In the genomic region with DNA sequence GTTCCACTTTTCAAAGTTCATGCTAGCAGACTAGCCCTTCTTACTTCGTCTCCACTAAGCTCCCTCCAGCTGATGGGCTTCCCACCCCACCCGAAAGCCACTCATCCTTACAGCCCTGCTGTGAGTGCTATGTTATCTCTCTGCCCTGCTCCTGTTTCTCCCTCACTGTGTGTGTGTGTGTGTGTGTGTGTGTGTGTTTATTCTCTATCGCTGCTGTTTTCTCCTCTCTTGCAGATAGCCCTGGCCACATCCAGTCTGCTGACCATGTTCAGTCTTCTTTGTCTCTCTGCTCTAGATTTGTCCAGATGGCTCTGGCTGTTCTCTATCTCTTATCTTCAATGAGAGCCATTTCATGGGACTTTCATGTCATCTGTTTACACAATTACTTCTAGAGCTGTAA, we compare ENCODE assay signal across 20 mouse cellular contexts.
DNase-seq lines count a peak whose midpoint lies in the region; ATAC-seq and TF ChIP-seq lines count a peak whose summit lies in the region.
"Had no signal": no experiment of that assay in that cellular context is flagged by ENCODE, and none has a peak within 500 bp of the region (broad histone marks: within the 10 kb centered on the region; RNA-seq: fewer than 3 reads in every experiment).

No protein-coding gene starts in this region.

- H3K4me3 ChIP-seq in liver, embryonic 11.5 days (ENCODE audit: low read depth, low read length) = no peak overlapping the region
- H3K4me3 ChIP-seq in liver, embryonic 15.5 days (replicated peaks) = no peak overlapping the region
- no peak overlapping the region for H3K4me3 ChIP-seq in intestine, embryonic 15.5 days (replicated peaks)
- no peak overlapping the region for H3K4me3 ChIP-seq in midbrain, postnatal 0 days (ENCODE audit: low read depth, low read length)
- H3K4me3 ChIP-seq: embryonic facial prominence, embryonic 10.5 days; forebrain, embryonic 10.5 days; heart, embryonic 10.5 days; hindbrain, embryonic 13.5 days had no signal

- H3K4me1 ChIP-seq in liver, embryonic 11.5 days (replicated peaks; ENCODE audit: control insufficient read depth, insufficient read depth, low read length) = peaks cover 16% of the 10 kb centered on the region
- H3K4me1 ChIP-seq in liver, embryonic 15.5 days (replicated peaks) = peaks cover 17% of the 10 kb centered on the region
- H3K4me1 ChIP-seq in intestine, embryonic 15.5 days (replicated peaks) = no peaks in the 10 kb centered on the region
- no peaks in the 10 kb centered on the region for H3K4me1 ChIP-seq in midbrain, postnatal 0 days (ENCODE audit: insufficient read depth, low read length)
- H3K4me1 ChIP-seq: forebrain, embryonic 10.5 days; hindbrain, embryonic 13.5 days had no signal

- ATAC-seq in common myeloid progenitor, adult 5-6 weeks (replicated peaks; ENCODE audit: low read depth, poor library complexity, severe bottlenecking) = peak; percentile 23; the same call in 1 of the 2 replicates
- ATAC-seq in liver, embryonic 11.5 days (replicated peaks; ENCODE audit: low FRiP score) = peak; percentile 85
- peak; percentile 74 for ATAC-seq in liver, embryonic 15.5 days (ENCODE audit: insufficient read depth)
- peak; percentile 68 for ATAC-seq in megakaryocyte progenitor cell, adult 5-6 weeks (replicated peaks; ENCODE audit: poor library complexity)
- ATAC-seq in intestine, embryonic 15.5 days = no peak
- no peak for ATAC-seq in midbrain, postnatal 0 days (ENCODE audit: low FRiP score)
- ATAC-seq: forebrain, embryonic 14.5 days had no signal

- peak overlapping the region; percentile 43; the same call in 1 of the 2 replicates for H3K27ac ChIP-seq in liver, embryonic 11.5 days (ENCODE audit: low read depth, low read length)
- H3K27ac ChIP-seq in liver, embryonic 15.5 days (replicated peaks) = no peak overlapping the region
- no peak overlapping the region for H3K27ac ChIP-seq in intestine, embryonic 15.5 days
- no peak overlapping the region for H3K27ac ChIP-seq in midbrain, postnatal 0 days (ENCODE audit: low read depth, low read length)
- H3K27ac ChIP-seq: embryonic facial prominence, embryonic 10.5 days; forebrain, embryonic 10.5 days; heart, embryonic 10.5 days; hindbrain, embryonic 13.5 days had no signal

- no peaks in the 10 kb centered on the region for H3K9me3 ChIP-seq in liver, embryonic 11.5 days (ENCODE audit: control insufficient read depth, low read length)
- no peaks in the 10 kb centered on the region for H3K9me3 ChIP-seq in liver, embryonic 15.5 days (replicated peaks)
- no peaks in the 10 kb centered on the region for H3K9me3 ChIP-seq in intestine, embryonic 15.5 days
- H3K9me3 ChIP-seq in midbrain, postnatal 0 days (ENCODE audit: low read length) = 0 out of 2 replicates have a peak, but pooled peaks cover 4% of the 10 kb centered on the region
- H3K9me3 ChIP-seq: embryonic facial prominence, embryonic 10.5 days; heart, embryonic 10.5 days had no signal

- no peak overlapping the region for H3K4me2 ChIP-seq in liver, embryonic 11.5 days
- no peak overlapping the region for H3K4me2 ChIP-seq in liver, embryonic 15.5 days
- no peak overlapping the region for H3K4me2 ChIP-seq in intestine, embryonic 15.5 days (replicated peaks)
- H3K4me2 ChIP-seq in midbrain, postnatal 0 days (ENCODE audit: low read depth, low read length, poor library complexity, severe bottlenecking) = no peak overlapping the region
- H3K4me2 ChIP-seq: hindbrain, embryonic 13.5 days had no signal

- TF ChIP-seq CTCF in midbrain, postnatal 0 days (IDR thresholded peaks at IDR 0.05) = no peak

- H3K36me3 ChIP-seq in liver, embryonic 11.5 days (ENCODE audit: control insufficient read depth, insufficient read depth, low read length) = no peaks in the 10 kb centered on the region
- no peaks in the 10 kb centered on the region for H3K36me3 ChIP-seq in liver, embryonic 15.5 days (replicated peaks)
- H3K36me3 ChIP-seq in intestine, embryonic 15.5 days = no peaks in the 10 kb centered on the region
- H3K36me3 ChIP-seq in midbrain, postnatal 0 days (ENCODE audit: insufficient read depth, low read length) = no peaks in the 10 kb centered on the region
- H3K36me3 ChIP-seq: embryonic facial prominence, embryonic 10.5 days; forebrain, embryonic 10.5 days; heart, embryonic 10.5 days; hindbrain, embryonic 13.5 days had no signal

- H3K9ac ChIP-seq in liver, embryonic 11.5 days (ENCODE audit: low read depth, low read length) = no peak overlapping the region
- H3K9ac ChIP-seq in liver, embryonic 15.5 days = no peak overlapping the region
- no peak overlapping the region for H3K9ac ChIP-seq in intestine, embryonic 15.5 days
- H3K9ac ChIP-seq in midbrain, postnatal 0 days (replicated peaks; ENCODE audit: low read length, poor library complexity, severe bottlenecking) = no peak overlapping the region
- H3K9ac ChIP-seq: hindbrain, embryonic 13.5 days had no signal

- H3K27me3 ChIP-seq in liver, embryonic 11.5 days (replicated peaks; ENCODE audit: control insufficient read depth, insufficient read depth, low read length) = no peaks in the 10 kb centered on the region
- no peaks in the 10 kb centered on the region for H3K27me3 ChIP-seq in liver, embryonic 15.5 days
- H3K27me3 ChIP-seq in intestine, embryonic 15.5 days (replicated peaks) = no peaks in the 10 kb centered on the region
- H3K27me3 ChIP-seq in midbrain, postnatal 0 days (ENCODE audit: insufficient read depth, low read length) = no peaks in the 10 kb centered on the region
- H3K27me3 ChIP-seq: hindbrain, embryonic 13.5 days had no signal

- no peak for DNase-seq in liver, embryonic 11.5 days (ENCODE audit: low spot score)
- no peak for DNase-seq in kidney, adult 8-10 months
- no peak for DNase-seq in ovary, postnatal 14 days (ENCODE audit: low spot score)
- no peak for DNase-seq in midbrain, postnatal 0 days (ENCODE audit: low spot score)
- DNase-seq: adrenal gland, postnatal 14 days; cerebellum, adult 11-12 months; cerebellum, adult 9-11 months; cerebellum, postnatal 36 days; gastrocnemius, postnatal 36 days; heart, adult 11 months; heart, postnatal 14 days had no signal

- WGBS in liver, embryonic 11.5 days = 16% methylated on average over 3 of the region's 3 CpGs
- 12% methylated on average over 3 of the region's 3 CpGs for WGBS in liver, embryonic 15.5 days (ENCODE audit: insufficient replicate concordance)
- WGBS in intestine, embryonic 15.5 days = 47% methylated on average over 3 of the region's 3 CpGs
- WGBS in midbrain, postnatal 0 days = 80% methylated on average over 3 of the region's 3 CpGs

Comparison
In these comparisons a context has a peak if more than half of its experiments do, and no peak if none do; other contexts are left out.
1. ATAC-seq: peak in common myeloid progenitor, adult 5-6 weeks (single experiment), liver, embryonic 11.5 days (single experiment), liver, embryonic 15.5 days (single experiment) and megakaryocyte progenitor cell, adult 5-6 weeks (single experiment); none in intestine, embryonic 15.5 days (single experiment) and midbrain, postnatal 0 days (single experiment).